Comparison of ENCODE assay signal across 20 mouse cellular contexts in genomic region chr12:115807978-115808377, GRCm38 (mm10).
DNase-seq lines count a peak whose midpoint lies in the region; ATAC-seq and TF ChIP-seq lines count a peak whose summit lies in the region.
"Had no signal": no experiment of that assay in that cellular context is flagged by ENCODE, and none has a peak within 500 bp of the region (broad histone marks: within the 10 kb centered on the region; RNA-seq: fewer than 3 reads in every experiment).

No protein-coding gene starts in this region.

- no peak for TF ChIP-seq EP300 in liver, postnatal 0 days (IDR thresholded peaks at IDR 0.05; ENCODE audit: low read depth)

- H3K27me3 ChIP-seq in liver, postnatal 0 days (ENCODE audit: insufficient read depth, low read length): no peaks in the 10 kb centered on the region
- H3K27me3 ChIP-seq: embryonic facial prominence, embryonic 12.5 days; forebrain, embryonic 13.5 days; forebrain, embryonic 15.5 days had no signal

- no peak overlapping the region for H3K9ac ChIP-seq in liver, postnatal 0 days (replicated peaks)
- H3K9ac ChIP-seq: embryonic facial prominence, embryonic 12.5 days; forebrain, embryonic 13.5 days; forebrain, embryonic 15.5 days had no signal

- no peak for DNase-seq in liver, postnatal 0 days
- no peak for DNase-seq in liver
- DNase-seq in right cerebral cortex, adult 2 months (ENCODE audit: low spot score in 2 of 2): no peak
- DNase-seq in kidney, postnatal 10 days: no peak
- DNase-seq: adrenal gland, adult 2 months; adrenal gland, postnatal 10 days; adrenal gland, postnatal 25 days; cerebellum, adult 11 months; cerebellum, adult 18-20 months; cerebellum, adult 8-10 months; cerebellum, adult 9-11 months; cerebellum, postnatal 14 days; cerebellum, postnatal 36 days had no signal

- ATAC-seq in liver, postnatal 0 days: no peak
- ATAC-seq in granulocyte monocyte progenitor cell, adult 5-6 weeks (replicated peaks; ENCODE audit: poor library complexity, severe bottlenecking): peak; percentile 63
- ATAC-seq in megakaryocyte, adult 5-6 weeks (ENCODE audit: poor library complexity, severe bottlenecking): peak; percentile 47
- no peak for ATAC-seq in monocyte, adult 5-6 weeks (replicated peaks; ENCODE audit: insufficient number of reproducible peaks, low FRiP score, low TSS enrichment, poor library complexity, severe bottlenecking)
- ATAC-seq: forebrain, embryonic 13.5 days; forebrain, embryonic 15.5 days had no signal

- H3K36me3 ChIP-seq in liver, postnatal 0 days (replicated peaks; ENCODE audit: insufficient read depth, low read length): no peaks in the 10 kb centered on the region
- H3K36me3 ChIP-seq: embryonic facial prominence, embryonic 10.5 days; embryonic facial prominence, embryonic 12.5 days; forebrain, embryonic 15.5 days had no signal

- no peaks in the 10 kb centered on the region for H3K9me3 ChIP-seq in liver, postnatal 0 days (ENCODE audit: low read length)
- H3K9me3 ChIP-seq: embryonic facial prominence, embryonic 12.5 days had no signal

- no peaks in the 10 kb centered on the region for H3K4me1 ChIP-seq in liver, postnatal 0 days (ENCODE audit: insufficient read depth)
- H3K4me1 ChIP-seq: embryonic facial prominence, embryonic 10.5 days; embryonic facial prominence, embryonic 12.5 days; forebrain, embryonic 13.5 days; forebrain, embryonic 15.5 days had no signal

- 0 out of 2 replicates have a peak overlapping the region, but pooled peaks have one; percentile 12 for H3K27ac ChIP-seq in liver, postnatal 0 days (ENCODE audit: low read depth)
- H3K27ac ChIP-seq: embryonic facial prominence, embryonic 10.5 days; embryonic facial prominence, embryonic 12.5 days; forebrain, embryonic 13.5 days; forebrain, embryonic 15.5 days had no signal

- TF ChIP-seq CTCF in liver, postnatal 0 days (IDR thresholded peaks at IDR 0.05; ENCODE audit: low read depth): no peak

- no peak overlapping the region for H3K4me2 ChIP-seq in liver, postnatal 0 days (ENCODE audit: low read depth, low read length)
- H3K4me2 ChIP-seq: embryonic facial prominence, embryonic 12.5 days; forebrain, embryonic 13.5 days; forebrain, embryonic 15.5 days had no signal

- H3K4me3 ChIP-seq in liver, postnatal 0 days (ENCODE audit: low read depth, low read length): no peak overlapping the region
- H3K4me3 ChIP-seq: embryonic facial prominence, embryonic 10.5 days; embryonic facial prominence, embryonic 12.5 days; forebrain, embryonic 13.5 days; forebrain, embryonic 15.5 days had no signal

- WGBS in liver, postnatal 0 days (ENCODE audit: insufficient replicate concordance): 24% methylated on average over 1 of the region's 1 CpGs

Comparison
In these comparisons a context has a peak if more than half of its experiments do, and no peak if none do; other contexts are left out.
1. ATAC-seq: peak in granulocyte monocyte progenitor cell, adult 5-6 weeks (single experiment) and megakaryocyte, adult 5-6 weeks (single experiment); none in liver, postnatal 0 days (single experiment) and monocyte, adult 5-6 weeks (single experiment).